Comparison of ENCODE assay signal across 10 mouse cellular contexts in genomic region chr11:32300279-32301267, GRCm38 (mm10). TPM values are rescaled to one million over a fixed set of nuclear protein-coding genes. Genes with fewer than 3 reads are reported as not detected.
A peak's percentile ranks its signal among the peaks of the same experiment; 100 is the strongest.
DNase-seq lines count a peak whose midpoint lies in the region; ATAC-seq and TF ChIP-seq lines count a peak whose summit lies in the region.
"Had no signal": no experiment of that assay in that cellular context is flagged by ENCODE, and none has a peak within 500 bp of the region (broad histone marks: within the 10 kb centered on the region; RNA-seq: fewer than 3 reads in every experiment).

No protein-coding gene starts in this region.

- no peak for TF ChIP-seq POLR2A in olfactory bulb, adult 2 months (IDR thresholded peaks at IDR 0.05; ENCODE audit: insufficient read depth, low read depth, low read length)

- peaks cover 3% of the 10 kb centered on the region; the same call in 1 of the 2 replicates for H3K27me3 ChIP-seq in lung, embryonic 16.5 days (ENCODE audit: control insufficient read depth, insufficient read depth, low read depth, low read length)
- peaks cover 14% of the 10 kb centered on the region for H3K27me3 ChIP-seq in embryonic facial prominence, embryonic 15.5 days
- peaks cover 17% of the 10 kb centered on the region for H3K27me3 ChIP-seq in limb, embryonic 13.5 days

- no peak for TF ChIP-seq CTCF in olfactory bulb, adult 2 months (IDR thresholded peaks at IDR 0.05; ENCODE audit: insufficient read depth, low read depth, low read length)

- no peaks in the 10 kb centered on the region for H3K4me1 ChIP-seq in lung, embryonic 16.5 days (replicated peaks; ENCODE audit: control insufficient read depth, insufficient read depth, low read length)
- no peaks in the 10 kb centered on the region for H3K4me1 ChIP-seq in embryonic facial prominence, embryonic 15.5 days
- H3K4me1 ChIP-seq in limb, embryonic 13.5 days: no peaks in the 10 kb centered on the region
- peaks cover 15% of the 10 kb centered on the region for H3K4me1 ChIP-seq in olfactory bulb, adult 2 months (ENCODE audit: control insufficient read depth, insufficient read depth, low read length)

- H3K4me2 ChIP-seq in lung, embryonic 16.5 days (ENCODE audit: low read depth, low read length): peak overlapping the region; percentile 39
- H3K4me2 ChIP-seq in embryonic facial prominence, embryonic 15.5 days (replicated peaks): peak overlapping the region; percentile 40
- peak overlapping the region; percentile 58 for H3K4me2 ChIP-seq in limb, embryonic 13.5 days (replicated peaks)

- WGBS in lung, embryonic 16.5 days: 43% methylated on average over 14 of the region's 17 CpGs
- WGBS in embryonic facial prominence, embryonic 15.5 days: 52% methylated on average over 15 of the region's 17 CpGs
- WGBS in limb, embryonic 13.5 days: 42% methylated on average over 16 of the region's 17 CpGs
- 51% methylated on average over 15 of the region's 17 CpGs for WGBS in olfactory bulb, adult 2 months

- H3K9ac ChIP-seq in lung, embryonic 16.5 days (ENCODE audit: low read length): no peak overlapping the region
- no peak overlapping the region for H3K9ac ChIP-seq in embryonic facial prominence, embryonic 15.5 days
- H3K9ac ChIP-seq in limb, embryonic 13.5 days: no peak overlapping the region; the same call in 1 of the 2 replicates

- no peaks in the 10 kb centered on the region for H3K9me3 ChIP-seq in lung, embryonic 16.5 days (ENCODE audit: control insufficient read depth, low read length)
- no peaks in the 10 kb centered on the region for H3K9me3 ChIP-seq in embryonic facial prominence, embryonic 15.5 days (replicated peaks)
- no peaks in the 10 kb centered on the region for H3K9me3 ChIP-seq in limb, embryonic 13.5 days

- ATAC-seq in lung, embryonic 16.5 days (ENCODE audit: low read depth): 0 out of 2 replicates have a peak, but pooled peaks have one; percentile 21
- ATAC-seq in embryonic facial prominence, embryonic 15.5 days (ENCODE audit: insufficient number of reproducible peaks, low FRiP score, low TSS enrichment, low read depth): no peak
- ATAC-seq in limb, embryonic 13.5 days (ENCODE audit: low FRiP score, low read depth): peak; percentile 18; the same call in 1 of the 2 replicates

- no peak overlapping the region for H3K27ac ChIP-seq in lung, embryonic 16.5 days (ENCODE audit: low read length)
- no peak overlapping the region for H3K27ac ChIP-seq in embryonic facial prominence, embryonic 15.5 days (replicated peaks)
- H3K27ac ChIP-seq in limb, embryonic 13.5 days: no peak overlapping the region
- H3K27ac ChIP-seq in olfactory bulb, adult 2 months (ENCODE audit: insufficient read depth, low read depth, low read length): no peak overlapping the region

- no peak for DNase-seq in lung, postnatal 25 days (ENCODE audit: low spot score)
- DNase-seq in frontal cortex, adult 2 months (ENCODE audit: extremely low spot score in 1 of 2, low spot score in 1 of 2): no peak
- no peak for DNase-seq in adrenal gland, adult 2 months
- no peak for DNase-seq in gastrocnemius, adult 8-10 months (ENCODE audit: low spot score in 2 of 2)

- H3K36me3 ChIP-seq in lung, embryonic 16.5 days (ENCODE audit: control insufficient read depth, insufficient read depth, low read length): no peaks in the 10 kb centered on the region
- H3K36me3 ChIP-seq in embryonic facial prominence, embryonic 15.5 days: no peaks in the 10 kb centered on the region
- H3K36me3 ChIP-seq in limb, embryonic 13.5 days: no peaks in the 10 kb centered on the region

- H3K4me3 ChIP-seq in lung, embryonic 16.5 days (ENCODE audit: low read length): no peak overlapping the region
- H3K4me3 ChIP-seq in embryonic facial prominence, embryonic 15.5 days (replicated peaks): 0 out of 2 replicates have a peak overlapping the region, but pooled peaks have one; percentile 13
- H3K4me3 ChIP-seq in limb, embryonic 13.5 days: peak overlapping the region; percentile 31
- H3K4me3 ChIP-seq in olfactory bulb, adult 2 months (ENCODE audit: insufficient read depth, low read depth, low read length): 0 out of 2 replicates have a peak overlapping the region, but pooled peaks have one; percentile 13

RNA-seq across cellular contexts. Expression of gene Hbq1a, which starts 0.7 kb away (rescaled TPM):
- 0.46 and 1.1 TPM in 2 replicates for polyA plus RNA-seq in lung, embryonic 16.5 days (2015; fragmentation: Nextera tagmentation; extraction: Ambion mirVana)
- polyA plus RNA-seq in embryonic facial prominence, embryonic 15.5 days (2015; fragmentation: Nextera tagmentation; extraction: Ambion mirVana): 0.67 and 0.84 TPM in 2 replicates
- 0.39 and 0.46 TPM in 2 replicates for polyA plus RNA-seq in limb, embryonic 13.5 days (2015; fragmentation: Nextera tagmentation; extraction: Ambion mirVana)
- polyA plus RNA-seq in olfactory bulb, adult 2 months (2012; ENCODE audit: insufficient read depth, insufficient read length, low replicate concordance, missing spikeins): not detected in 2 replicates
- 1.3 and 1.8 TPM in 2 replicates for polyA plus RNA-seq in frontal cortex, adult 2 months (2012; rRNA removed)
- total RNA-seq in adrenal gland, adult 2 months (2021): not detected
- not detected in 2 replicates for polyA plus RNA-seq in adrenal gland, adult 2 months (2012; rRNA removed)
- total RNA-seq in gastrocnemius, adult 8-10 months (2022): not detected
- polyA plus RNA-seq: liver, adult 2 months; thymus, adult 2 months had no signal

RNA-seq across cellular contexts. Expression of gene Hba-a2, which starts 4.3 kb away (rescaled TPM):
- polyA plus RNA-seq in lung, embryonic 16.5 days (2015; fragmentation: Nextera tagmentation; extraction: Ambion mirVana): 22,746 and 25,203 TPM in 2 replicates
- polyA plus RNA-seq in embryonic facial prominence, embryonic 15.5 days (2015; fragmentation: Nextera tagmentation; extraction: Ambion mirVana): 11,613 and 14,789 TPM in 2 replicates
- 10,014 and 10,405 TPM in 2 replicates for polyA plus RNA-seq in limb, embryonic 13.5 days (2015; fragmentation: Nextera tagmentation; extraction: Ambion mirVana)
- not detected in 2 replicates for polyA plus RNA-seq in olfactory bulb, adult 2 months (2012; ENCODE audit: insufficient read depth, insufficient read length, low replicate concordance, missing spikeins)
- 443 and 591 TPM in 2 replicates for polyA plus RNA-seq in frontal cortex, adult 2 months (2012; rRNA removed)
- 1,000 to 10,000 TPM; 1,707 to 1,770 TPM for total RNA-seq in adrenal gland, adult 2 months (2021)
- 1,248 and 1,571 TPM in 2 replicates for polyA plus RNA-seq in adrenal gland, adult 2 months (2012; rRNA removed)
- 100 to 1,000 TPM in 3 of 4 experiments, 10 to 100 TPM in 1; 93.3 to 179 (median 137) TPM for total RNA-seq in gastrocnemius, adult 8-10 months (2022)

RNA-seq across cellular contexts. Expression of gene Hbq1b, which starts 13.8 kb away (rescaled TPM):
- 1.8 and 2.8 TPM in 2 replicates for polyA plus RNA-seq in lung, embryonic 16.5 days (2015; fragmentation: Nextera tagmentation; extraction: Ambion mirVana)
- 0.77 and 1.3 TPM in 2 replicates for polyA plus RNA-seq in embryonic facial prominence, embryonic 15.5 days (2015; fragmentation: Nextera tagmentation; extraction: Ambion mirVana)
- 1.8 and 3.2 TPM in 2 replicates for polyA plus RNA-seq in limb, embryonic 13.5 days (2015; fragmentation: Nextera tagmentation; extraction: Ambion mirVana)
- not detected in 2 replicates for polyA plus RNA-seq in olfactory bulb, adult 2 months (2012; ENCODE audit: insufficient read depth, insufficient read length, low replicate concordance, missing spikeins)
- polyA plus RNA-seq in frontal cortex, adult 2 months (2012; rRNA removed): 0.50 and 0.71 TPM in 2 replicates
- total RNA-seq in adrenal gland, adult 2 months (2021): under 1 TPM in 1 of 2 experiments, not detected in 1; 0.75 TPM
- 0.36 TPM in 1 of 2 replicates, not detected in the other for polyA plus RNA-seq in adrenal gland, adult 2 months (2012; rRNA removed)
- not detected for total RNA-seq in gastrocnemius, adult 8-10 months (2022)
- total RNA-seq: liver, adult 2 months had no signal
- polyA plus RNA-seq: liver, adult 2 months had no signal

RNA-seq across cellular contexts. Expression of gene Hba-a1, which starts 17.3 kb away (rescaled TPM):
- polyA plus RNA-seq in lung, embryonic 16.5 days (2015; fragmentation: Nextera tagmentation; extraction: Ambion mirVana): 8,555 and 10,091 TPM in 2 replicates
- 4,298 and 5,653 TPM in 2 replicates for polyA plus RNA-seq in embryonic facial prominence, embryonic 15.5 days (2015; fragmentation: Nextera tagmentation; extraction: Ambion mirVana)
- polyA plus RNA-seq in limb, embryonic 13.5 days (2015; fragmentation: Nextera tagmentation; extraction: Ambion mirVana): 4,235 and 4,311 TPM in 2 replicates
- not detected in 2 replicates for polyA plus RNA-seq in olfactory bulb, adult 2 months (2012; ENCODE audit: insufficient read depth, insufficient read length, low replicate concordance, missing spikeins)
- 138 and 217 TPM in 2 replicates for polyA plus RNA-seq in frontal cortex, adult 2 months (2012; rRNA removed)
- total RNA-seq in adrenal gland, adult 2 months (2021): 1,000 to 10,000 TPM; 2,365 to 2,621 TPM
- polyA plus RNA-seq in adrenal gland, adult 2 months (2012; rRNA removed): 1,833 and 2,428 TPM in 2 replicates
- 100 to 1,000 TPM; 119 to 302 (median 188) TPM for total RNA-seq in gastrocnemius, adult 8-10 months (2022)

RNA-seq across cellular contexts. Expression of gene Hba-x, which starts 24.4 kb away (rescaled TPM):
- 64.4 and 68.2 TPM in 2 replicates for polyA plus RNA-seq in lung, embryonic 16.5 days (2015; fragmentation: Nextera tagmentation; extraction: Ambion mirVana)
- polyA plus RNA-seq in embryonic facial prominence, embryonic 15.5 days (2015; fragmentation: Nextera tagmentation; extraction: Ambion mirVana): 59.0 and 98.8 TPM in 2 replicates
- 595 and 644 TPM in 2 replicates for polyA plus RNA-seq in limb, embryonic 13.5 days (2015; fragmentation: Nextera tagmentation; extraction: Ambion mirVana)
- not detected in 2 replicates for polyA plus RNA-seq in olfactory bulb, adult 2 months (2012; ENCODE audit: insufficient read depth, insufficient read length, low replicate concordance, missing spikeins)
- polyA plus RNA-seq in frontal cortex, adult 2 months (2012; rRNA removed): 5.3 and 14.7 TPM in 2 replicates
- not detected for total RNA-seq in adrenal gland, adult 2 months (2021)
- polyA plus RNA-seq in adrenal gland, adult 2 months (2012; rRNA removed): not detected in 2 replicates
- not detected for total RNA-seq in gastrocnemius, adult 8-10 months (2022)
- total RNA-seq: liver, adult 2 months had no signal
- polyA plus RNA-seq: liver, adult 2 months had no signal

Comparison
In these comparisons a context has a peak if more than half of its experiments do, and no peak if none do; other contexts are left out.
1. RNA of gene Hba-a2, which starts 4.3 kb away (polyA plus RNA-seq): 22,746 to 25,203 TPM in lung, embryonic 16.5 days, 11,613 to 14,789 TPM in embryonic facial prominence, embryonic 15.5 days, 10,014 to 10,405 TPM in limb, embryonic 13.5 days, 1,248 to 1,571 TPM in adrenal gland, adult 2 months and 443 to 591 TPM in frontal cortex, adult 2 months; not detected in olfactory bulb, adult 2 months; every median in the first group is over 100 times any median in the second.
2. Peak in every context shown above with its lines, with median percentiles within 50 percentile points of each other: H3K4me2 ChIP-seq.